Mouse (Mus musculus) brain, embryonic 14.5 days (tissue): ENCODE measurements around the gene Spata45.
"Not testable (repeated sequence)": the region's sequence is repeated elsewhere in the genome, so short reads cannot be mapped to it uniquely, and the experiment has no call there.

ENCODE experiments used
- CTCF ChIP-seq: fragments of 200-500 bp; IDR thresholded peaks from 2 replicates; pipeline ENCODE4 v1.5.1; 2012; ENCODE audit warnings: inconsistent platforms, mild to moderate bottlenecking, moderate library complexity, borderline replicate concordance; ENCODE audit not compliant: insufficient read depth, insufficient read length; ENCODE audit errors: extremely low read depth
- POLR2A ChIP-seq: fragments of 200-500 bp; IDR thresholded peaks from 2 replicates; pipeline ENCODE4 v1.6.1; 2012; ENCODE audit warnings: mild to moderate bottlenecking, inconsistent platforms, borderline replicate concordance; ENCODE audit not compliant: poor library complexity, insufficient read depth, insufficient read length, severe bottlenecking; ENCODE audit errors: extremely low read depth

- TF ChIP-seq CTCF, POLR2A: not testable (repeated sequence)
These were observed 5.5 kb upstream of the Spata45 start for GRCm38 (mm10) chr1:191030922-191031425.
